Mouse (Mus musculus) liver, postnatal 0 days (tissue): ENCODE data around the gene Ramac. TPM values are rescaled to one million over a fixed set of nuclear protein-coding genes. Genes with fewer than 3 reads are reported as not detected.

Source experiments
- ATAC-seq: fragments of 200-750 bp; cut with Nextera tagmentation; 2 replicates; pipeline ENCODE4 v1.8.0; 2017; ENCODE audit warnings: mild to moderate bottlenecking, moderate library complexity
- DNase-seq: peaks from one replicate; pipeline ENCODE4 v3.0.0-alpha.2; 2016
- H3K27ac ChIP-seq: fragments of 300-500 bp; sonication (generic); 2 replicates; pipeline ENCODE4 v1.5.1; 2014; ENCODE audit warnings: antibody characterized with exemption, moderate library complexity, mild to moderate bottlenecking, low read depth
- H3K27me3 ChIP-seq: fragments of 300-500 bp; sonication (generic); 2 replicates; pipeline ENCODE4 v1.6.1; 2014; ENCODE audit warnings: low read length, control low read depth, mixed read lengths; ENCODE audit not compliant: insufficient read depth
- H3K36me3 ChIP-seq: fragments of 300-500 bp; sonication (generic); replicated peaks from 2 replicates; pipeline ENCODE4 v1.6.1; 2014; ENCODE audit warnings: mild to moderate bottlenecking, control low read depth, low read length, moderate library complexity, mixed read lengths; ENCODE audit not compliant: insufficient read depth
- H3K4me1 ChIP-seq: fragments of 300-500 bp; sonication (generic); 2 replicates; pipeline ENCODE4 v1.6.1; 2014; ENCODE audit warnings: antibody characterized with exemption, mild to moderate bottlenecking, control low read depth; ENCODE audit not compliant: insufficient read depth
- H3K4me2 ChIP-seq: fragments of 300-500 bp; sonication (generic); 2 replicates; pipeline ENCODE4 v1.6.1; 2014; ENCODE audit warnings: low read depth, mild to moderate bottlenecking, low read length, moderate library complexity, mixed read lengths
- H3K4me3 ChIP-seq: fragments of 300-500 bp; sonication (generic); 2 replicates; pipeline ENCODE4 v1.5.1; 2014; ENCODE audit warnings: low read depth, low read length
- H3K9ac ChIP-seq: fragments of 300-500 bp; sonication (generic); replicated peaks from 2 replicates; pipeline ENCODE4 v1.6.1; 2014; ENCODE audit warnings: mild to moderate bottlenecking, moderate library complexity
- H3K9me3 ChIP-seq: fragments of 300-500 bp; sonication (generic); 2 replicates; pipeline ENCODE4 v1.6.1; 2016; ENCODE audit warnings: mild to moderate bottlenecking, control low read depth, low read length, mixed read lengths
- CTCF ChIP-seq: sonication (generic); IDR thresholded peaks from 2 replicates; pipeline ENCODE4 v1.5.1; 2016; ENCODE audit warnings: antibody characterized with exemption, low read depth
- EP300 ChIP-seq: IDR thresholded peaks from 2 replicates; pipeline ENCODE4 v1.6.1; 2016; ENCODE audit warnings: antibody characterized with exemption, low read depth, mild to moderate bottlenecking
- WGBS: fragments of 180-500 bp; shearing (Covaris S2); extraction: QIAGEN DNeasy Blood & Tissue Kit; methylation state at CpG from one replicate; pipeline ENCODE4 v1.1.7; 2014; ENCODE audit not compliant: insufficient replicate concordance; 5-methylcytosine and 5-hydroxymethylcytosine counted together
- polyA plus RNA-seq: library from polyadenylated mRNA; unstranded; fragments of >200 nt; fragmentation: Nextera tagmentation; extraction: Ambion mirVana; gene quantifications from 2 replicates; pipeline ENCODE4 v1.2.1, GENCODE M21; 2015

Ramac gene
- polyA plus RNA-seq = 72.1 and 78.7 TPM in 2 replicates

DNA sequence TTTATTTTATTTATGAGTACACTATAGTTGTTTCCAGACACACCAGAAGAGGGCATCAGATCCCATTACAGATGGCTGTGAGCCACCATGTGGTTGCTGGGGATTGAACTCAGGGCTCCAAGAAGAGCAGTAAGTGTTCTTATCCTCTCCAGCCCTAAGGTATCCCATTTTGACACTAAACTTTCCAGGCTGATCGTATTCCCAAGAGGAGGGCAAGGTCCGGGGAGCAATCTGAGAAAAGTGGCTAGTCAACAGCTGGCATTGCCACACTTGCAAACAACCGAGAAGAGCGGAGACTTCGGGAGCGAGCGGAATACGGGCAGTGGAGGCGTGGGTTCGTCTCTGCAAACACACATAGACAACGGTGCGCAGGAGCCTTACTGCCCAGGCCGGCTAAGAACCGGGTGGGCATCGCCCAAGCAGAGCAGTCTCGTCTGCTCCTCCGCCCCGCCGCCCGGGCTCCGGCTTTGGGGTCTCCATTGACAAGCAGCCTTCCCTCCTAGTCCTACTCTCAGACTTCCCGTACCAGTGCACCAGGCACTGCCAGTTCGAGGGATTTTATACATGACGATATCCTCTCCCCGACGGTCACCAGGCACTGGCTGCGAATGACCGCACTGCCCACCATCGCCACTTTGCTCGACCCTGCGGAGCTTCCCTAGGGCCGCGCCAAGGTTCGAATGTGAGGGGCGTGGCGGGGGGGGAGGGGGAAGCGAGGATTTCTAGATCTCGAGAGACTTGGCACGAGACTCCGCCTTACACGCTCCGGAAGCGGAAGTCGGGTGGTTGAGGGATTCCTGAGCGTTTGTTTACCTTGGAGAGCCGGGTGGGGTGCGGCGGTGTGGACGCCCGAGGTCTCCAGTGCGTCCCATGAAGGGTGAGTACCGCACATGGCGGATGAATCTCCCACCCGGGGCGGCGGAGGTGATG is at the start of gene Ramac:
Gene Ramac (plus strand): TSS at position 746 of the 930 bp plus-strand sequence.
- WGBS = under 1% methylated on average over 55 of the region's 56 CpGs
- Histone ChIP-seq H3K27me3 (no peaks in the 10 kb centered on the region), H3K4me2 (peak within 1 kb of the TSS; percentile 99), H3K4me3 (peak within 1 kb of the TSS; percentile 95), H3K36me3 (no peaks in the 10 kb centered on the region), H3K9me3 (no peaks in the 10 kb centered on the region), H3K9ac (peak within 1 kb of the TSS; percentile 98), H3K27ac (peak within 1 kb of the TSS; percentile 92), H3K4me1 (peaks cover 15% of the 10 kb centered on the region)
- TF ChIP-seq EP300 = peak; percentile 72; the same call in 1 of the 2 replicates
- TF ChIP-seq CTCF = peak; percentile 42
- ATAC-seq (peak; percentile 96), DNase-seq (peak; percentile 96)

GRCm38 (mm10) chr7:81718657-81719056 is 44.1 kb upstream of the Ramac start:
- Histone ChIP-seq H3K4me2 (peak overlapping the region; percentile 14), H3K9ac (no peak overlapping the region), H3K4me1 (peaks cover 5% of the 10 kb centered on the region; the same call in 1 of the 2 replicates), H3K4me3 (peak overlapping the region; percentile 21; the same call in 1 of the 2 replicates), H3K9me3 (no peaks in the 10 kb centered on the region), H3K27ac (0 out of 2 replicates have a peak overlapping the region, but pooled peaks have one; percentile 2), H3K36me3 (no peaks in the 10 kb centered on the region), H3K27me3 (no peaks in the 10 kb centered on the region)
- TF ChIP-seq EP300 (no peak), CTCF (no peak)
- WGBS = 65% methylated on average over 1 of the region's 1 CpGs
- DNase-seq (no peak), ATAC-seq (no peak)

DNA sequence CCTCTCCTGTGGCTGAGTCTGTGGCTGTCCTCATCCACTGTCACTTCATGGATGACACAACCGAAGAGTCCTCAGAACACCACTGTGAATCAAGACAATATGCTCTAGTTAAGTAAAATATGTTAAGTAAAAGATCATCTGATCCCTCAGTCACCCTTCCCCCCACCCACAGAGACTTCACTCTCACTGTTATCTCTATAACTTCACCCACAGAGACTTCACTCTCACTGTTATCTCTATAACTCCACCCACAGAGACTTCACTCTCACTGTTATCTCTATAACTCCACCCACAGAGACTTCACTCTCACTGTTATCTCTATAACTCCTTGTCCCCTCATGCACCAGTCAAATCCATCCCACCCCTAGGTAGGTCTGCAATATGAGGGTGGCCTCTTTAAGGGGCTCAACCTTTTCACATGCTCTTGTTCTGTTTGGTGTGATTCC is 43.5 kb upstream of the Ramac start:
- Histone ChIP-seq H3K9ac (no peak overlapping the region), H3K27me3 (no peaks in the 10 kb centered on the region), H3K9me3 (no peaks in the 10 kb centered on the region), H3K4me1 (peaks cover 5% of the 10 kb centered on the region; the same call in 1 of the 2 replicates), H3K4me3 (peak overlapping the region; percentile 21; the same call in 1 of the 2 replicates), H3K4me2 (peak overlapping the region; percentile 14), H3K27ac (0 out of 2 replicates have a peak overlapping the region, but pooled peaks have one; percentile 2), H3K36me3 (no peaks in the 10 kb centered on the region)
- TF ChIP-seq EP300 (peak; percentile 94), CTCF (no peak)
- DNase-seq (no peak), ATAC-seq (peak; percentile 86)
- 61% methylated on average over 1 of the region's 1 CpGs for whole genome bisulfite sequencing

DNA sequence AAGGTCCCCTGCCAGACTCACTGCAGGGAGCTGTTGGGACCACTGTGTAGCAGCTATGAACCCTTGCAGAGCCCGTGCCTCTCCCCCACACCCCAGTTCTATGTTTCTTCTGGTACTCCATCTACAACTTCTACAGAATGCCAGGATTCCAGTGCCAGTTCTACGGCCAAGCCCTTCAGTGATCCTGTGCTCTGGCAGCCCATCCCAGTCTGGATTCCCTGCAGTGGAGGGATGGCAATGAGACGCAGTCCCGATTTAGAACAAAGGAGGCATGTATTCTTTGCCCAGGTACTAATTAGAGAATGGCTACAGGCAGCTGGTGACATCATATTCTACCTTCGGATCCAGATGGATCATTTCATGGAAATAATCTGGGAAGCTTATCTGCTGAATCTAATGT is 41.5 kb upstream of the Ramac start:
- no peak overlapping the region for H3K4me2 ChIP-seq
- ATAC-seq (no peak), DNase-seq (no peak)
- peaks cover 9% of the 10 kb centered on the region; the same call in 1 of the 2 replicates for H3K4me1 ChIP-seq
- H3K9ac ChIP-seq = no peak overlapping the region
- no peak for TF ChIP-seq EP300
- TF ChIP-seq CTCF = no peak
- no peaks in the 10 kb centered on the region for H3K27me3 ChIP-seq
- H3K36me3 ChIP-seq = no peaks in the 10 kb centered on the region
- no peak overlapping the region for H3K27ac ChIP-seq
- 83% methylated on average over 5 of the region's 5 CpGs for WGBS
- no peaks in the 10 kb centered on the region for H3K9me3 ChIP-seq
- H3K4me3 ChIP-seq = no peak overlapping the region

GRCm38 (mm10) chr7:81723851-81724250 is 38.9 kb upstream of the Ramac start:
- peaks cover 7% of the 10 kb centered on the region; the same call in 1 of the 2 replicates for H3K4me1 ChIP-seq
- no peak overlapping the region for H3K27ac ChIP-seq
- WGBS = 91% methylated on average over 10 of the region's 10 CpGs
- no peak for TF ChIP-seq EP300
- TF ChIP-seq CTCF = no peak
- H3K27me3 ChIP-seq = no peaks in the 10 kb centered on the region
- DNase-seq (no peak), ATAC-seq (no peak)
- no peak overlapping the region for H3K9ac ChIP-seq
- H3K4me3 ChIP-seq = no peak overlapping the region
- H3K4me2 ChIP-seq = no peak overlapping the region
- H3K36me3 ChIP-seq = no peaks in the 10 kb centered on the region
- no peaks in the 10 kb centered on the region for H3K9me3 ChIP-seq
